Mouse (Mus musculus) lung, adult 2 months (tissue): ENCODE data around the gene Gm45713.

ENCODE experiments used
- CTCF ChIP-seq: fragments of 200-500 bp; IDR thresholded peaks from 2 replicates; pipeline ENCODE4 v1.5.1; 2011; ENCODE audit warnings: mild to moderate bottlenecking, low read length, control low read depth; ENCODE audit not compliant: insufficient read depth
- POLR2A ChIP-seq: fragments of 200-500 bp; IDR thresholded peaks from 2 replicates; pipeline ENCODE4 v1.6.1; 2011; ENCODE audit warnings: low read depth, mild to moderate bottlenecking, control low read depth, low read length, borderline replicate concordance; ENCODE audit errors: extremely low read depth

DNA sequence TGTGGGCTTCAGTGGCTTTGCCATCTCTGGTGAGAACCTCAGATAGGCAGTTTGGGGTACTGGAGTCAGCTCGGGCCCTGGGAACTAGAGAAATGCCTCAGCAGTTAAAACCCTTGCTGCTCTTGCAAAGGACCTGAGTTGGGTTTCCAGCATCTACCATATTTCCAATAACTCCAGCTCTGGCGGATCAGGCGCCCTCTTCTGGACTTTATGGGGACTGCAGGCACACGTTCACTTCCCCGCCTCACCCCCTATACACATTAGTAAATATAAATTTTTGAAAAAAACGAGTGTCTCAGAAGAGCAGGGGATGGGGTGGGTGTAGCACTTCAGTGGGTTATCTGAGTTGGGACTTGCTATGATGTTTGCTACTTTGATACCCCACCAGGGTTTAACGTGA, 36.9 kb upstream of the Gm45713 start:
- peak; percentile 21; the same call in 1 of the 2 replicates for TF ChIP-seq CTCF
- TF ChIP-seq POLR2A = no peak
